Mouse (Mus musculus): ENCODE results near the gene Fam107b. TPM values are rescaled to one million over a fixed set of nuclear protein-coding genes. Genes with fewer than 3 reads are reported as not detected.
A peak's percentile ranks its signal among the peaks of the same experiment; 100 is the strongest.

The Fam107b gene
- polyA plus RNA-seq, 1 experiment from 2014 or later = 44.7 TPM

DNA sequence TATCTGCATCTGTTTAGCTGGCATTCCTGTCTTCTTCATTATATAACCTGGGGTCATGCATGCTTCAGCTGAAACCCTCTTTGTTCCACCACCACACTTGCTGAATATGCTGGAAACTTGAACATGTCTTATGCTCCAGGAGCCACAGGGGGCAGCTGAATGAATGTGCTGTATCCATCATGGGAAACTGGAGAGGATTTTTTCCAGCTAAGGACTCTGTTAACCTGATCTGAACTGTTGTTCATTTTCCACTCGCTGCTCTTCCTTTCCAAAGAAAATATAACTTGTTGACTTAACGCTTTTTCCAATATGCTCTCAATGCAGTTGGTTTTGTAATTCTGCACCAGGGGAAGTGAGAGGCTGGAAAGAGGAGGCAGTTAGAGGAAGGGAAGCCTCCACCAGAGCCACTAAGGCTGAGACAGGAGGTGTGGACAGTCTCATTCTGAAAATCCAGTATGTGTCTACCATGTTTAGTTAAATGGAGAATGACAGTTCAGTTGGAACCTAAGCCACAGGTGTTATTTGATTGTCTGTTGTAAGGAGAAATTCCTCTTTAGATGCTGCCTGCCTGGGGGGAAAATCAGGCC is 9.1 kb downstream of the Fam107b start:
- Histone ChIP-seq H3K36me3 (no peaks in the 10 kb centered on the region), H3K9me3 (no peaks in the 10 kb centered on the region), H3K4me1 (replicated peaks) (no peaks in the 10 kb centered on the region), H3K4me3 (replicated peaks) (no peak overlapping the region), H3K9ac (no peak overlapping the region), H3K27ac (no peak overlapping the region), H3K27me3 (replicated peaks) (no peaks in the 10 kb centered on the region), H3K4me2 (replicated peaks) (no peak overlapping the region)
- ATAC-seq = no peak
- WGBS = 66% methylated on average over 2 of the region's 2 CpGs

DNA sequence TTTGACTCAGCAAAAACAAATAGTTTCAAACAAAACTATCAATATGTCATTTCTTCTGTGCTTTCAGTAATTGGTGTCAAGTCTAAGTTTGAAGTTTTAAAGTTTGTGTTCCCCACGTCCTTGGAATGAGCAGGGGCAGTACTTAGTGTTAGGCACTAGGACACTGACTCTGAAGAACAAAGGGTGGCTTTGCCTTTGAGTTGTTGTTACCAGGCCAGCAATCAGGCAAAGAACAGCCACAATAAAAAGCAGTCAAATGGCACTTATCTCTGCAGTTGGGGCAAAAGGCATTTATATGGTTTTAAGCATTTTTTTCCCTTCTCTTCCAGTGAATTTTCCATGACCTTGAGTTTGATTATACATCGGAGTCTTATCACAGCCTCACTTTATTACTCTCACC is 12.5 kb downstream of the Fam107b start:
- Histone ChIP-seq H3K9me3 (no peaks in the 10 kb centered on the region), H3K27ac (no peak overlapping the region), H3K4me1 (replicated peaks) (no peaks in the 10 kb centered on the region), H3K9ac (no peak overlapping the region), H3K4me3 (replicated peaks) (no peak overlapping the region), H3K4me2 (replicated peaks) (no peak overlapping the region), H3K36me3 (no peaks in the 10 kb centered on the region), H3K27me3 (replicated peaks) (no peaks in the 10 kb centered on the region)
- ATAC-seq = peak; percentile 85
- 46% methylated on average over 2 of the region's 2 CpGs for WGBS

DNA sequence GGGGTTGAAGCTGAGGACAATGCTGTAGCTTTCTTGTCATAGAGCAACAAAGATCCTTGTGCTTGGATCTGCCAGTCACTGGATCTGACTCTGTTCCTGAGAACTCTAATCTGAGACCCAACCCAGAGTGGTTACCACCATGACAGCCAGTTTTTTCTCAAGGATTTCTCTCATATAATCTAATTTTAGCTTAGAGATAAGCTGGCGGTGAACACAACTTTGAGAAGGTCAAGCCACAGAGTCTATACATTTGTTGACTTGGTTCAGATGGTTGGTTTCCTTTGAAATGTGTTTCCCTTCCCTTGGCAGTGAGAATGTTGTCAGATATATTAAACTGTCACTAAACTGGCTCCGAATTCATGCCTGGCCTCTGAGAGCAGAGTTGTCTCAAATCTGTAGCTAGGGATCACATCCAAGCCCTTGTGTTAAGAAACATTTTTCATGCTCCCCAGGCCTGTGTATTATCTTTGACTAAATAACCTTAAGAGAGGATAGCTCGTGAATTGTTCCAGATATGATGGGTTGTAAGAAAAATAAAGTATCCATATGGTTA is 15.0 kb downstream of the Fam107b start:
- Histone ChIP-seq H3K27ac (no peak overlapping the region), H3K4me2 (replicated peaks) (no peak overlapping the region), H3K27me3 (replicated peaks) (no peaks in the 10 kb centered on the region), H3K9me3 (no peaks in the 10 kb centered on the region), H3K9ac (no peak overlapping the region), H3K4me3 (replicated peaks) (no peak overlapping the region), H3K4me1 (replicated peaks) (no peaks in the 10 kb centered on the region), H3K36me3 (no peaks in the 10 kb centered on the region)
- 47% methylated on average over 3 of the region's 3 CpGs for WGBS
- ATAC-seq = no peak; the same call in 1 of the 2 replicates

DNA sequence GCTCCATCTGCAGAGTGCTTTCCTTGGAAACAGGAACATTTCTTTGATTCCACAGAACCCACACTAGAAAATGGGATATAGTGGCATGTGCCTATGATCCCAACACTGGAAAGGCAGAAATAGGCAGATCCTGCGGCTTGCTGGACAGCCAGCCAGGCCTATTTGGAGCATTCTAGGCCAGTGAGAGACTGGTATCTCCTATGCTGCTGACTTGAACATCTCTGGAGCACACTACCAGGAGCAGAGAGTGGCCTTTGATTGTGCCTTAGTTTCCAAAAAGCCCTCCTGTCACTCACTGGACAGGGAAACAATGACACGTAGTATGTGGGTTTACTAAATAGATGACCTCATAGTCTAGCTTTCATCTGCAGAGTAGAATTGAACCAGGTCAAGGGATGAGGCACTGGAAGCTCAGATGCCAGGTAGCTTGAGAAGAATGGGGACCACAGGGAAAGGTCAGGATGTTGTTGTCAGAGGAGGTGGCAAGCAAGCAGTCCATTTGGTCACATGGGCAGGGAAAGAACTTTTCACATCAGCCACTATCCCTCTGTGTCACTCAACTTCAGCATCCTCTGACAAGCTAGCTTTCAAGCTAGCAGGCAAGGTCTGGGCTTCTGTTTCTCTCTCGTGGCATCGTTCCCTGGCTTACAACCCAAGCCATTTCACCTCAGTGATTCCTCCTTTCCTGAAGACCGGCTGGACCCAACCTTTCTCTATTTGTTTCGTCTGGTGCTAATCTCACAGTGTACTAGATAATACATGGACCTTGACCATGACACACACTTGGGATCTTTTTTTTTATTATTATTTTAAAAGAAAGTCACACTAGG is 20.0 kb downstream of the Fam107b start:
- Histone ChIP-seq H3K4me3 (replicated peaks) (no peak overlapping the region), H3K36me3 (no peaks in the 10 kb centered on the region), H3K27ac (no peak overlapping the region), H3K9ac (no peak overlapping the region), H3K4me1 (replicated peaks) (no peaks in the 10 kb centered on the region), H3K9me3 (no peaks in the 10 kb centered on the region), H3K4me2 (replicated peaks) (no peak overlapping the region), H3K27me3 (replicated peaks) (no peaks in the 10 kb centered on the region)
- WGBS = 71% methylated on average over 6 of the region's 6 CpGs
- ATAC-seq = peak; percentile 85

DNA sequence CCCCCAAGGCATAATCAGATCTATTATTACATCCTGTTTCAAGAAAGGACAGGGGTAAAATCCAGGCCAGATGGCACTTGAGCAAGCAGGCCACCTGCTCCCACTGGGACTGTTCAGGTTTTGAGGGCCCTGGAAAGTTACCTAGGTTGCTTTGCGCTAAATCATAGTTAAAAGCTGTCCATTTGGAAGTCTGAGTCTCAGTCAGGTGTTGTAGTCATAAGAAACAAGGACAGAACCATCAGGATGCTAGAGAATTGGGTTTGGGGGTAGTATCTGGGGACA is 20.6 kb downstream of the Fam107b start:
- H3K27ac ChIP-seq = no peak overlapping the region
- no peak for ATAC-seq
- no peaks in the 10 kb centered on the region for H3K27me3 ChIP-seq (replicated peaks)
- no peaks in the 10 kb centered on the region for H3K9me3 ChIP-seq
- H3K36me3 ChIP-seq = no peaks in the 10 kb centered on the region
- no peak overlapping the region for H3K9ac ChIP-seq
- H3K4me3 ChIP-seq (replicated peaks) = no peak overlapping the region
- 89% methylated on average over 1 of the region's 1 CpGs for WGBS
- H3K4me2 ChIP-seq (replicated peaks) = no peak overlapping the region
- no peaks in the 10 kb centered on the region for H3K4me1 ChIP-seq (replicated peaks)

DNA sequence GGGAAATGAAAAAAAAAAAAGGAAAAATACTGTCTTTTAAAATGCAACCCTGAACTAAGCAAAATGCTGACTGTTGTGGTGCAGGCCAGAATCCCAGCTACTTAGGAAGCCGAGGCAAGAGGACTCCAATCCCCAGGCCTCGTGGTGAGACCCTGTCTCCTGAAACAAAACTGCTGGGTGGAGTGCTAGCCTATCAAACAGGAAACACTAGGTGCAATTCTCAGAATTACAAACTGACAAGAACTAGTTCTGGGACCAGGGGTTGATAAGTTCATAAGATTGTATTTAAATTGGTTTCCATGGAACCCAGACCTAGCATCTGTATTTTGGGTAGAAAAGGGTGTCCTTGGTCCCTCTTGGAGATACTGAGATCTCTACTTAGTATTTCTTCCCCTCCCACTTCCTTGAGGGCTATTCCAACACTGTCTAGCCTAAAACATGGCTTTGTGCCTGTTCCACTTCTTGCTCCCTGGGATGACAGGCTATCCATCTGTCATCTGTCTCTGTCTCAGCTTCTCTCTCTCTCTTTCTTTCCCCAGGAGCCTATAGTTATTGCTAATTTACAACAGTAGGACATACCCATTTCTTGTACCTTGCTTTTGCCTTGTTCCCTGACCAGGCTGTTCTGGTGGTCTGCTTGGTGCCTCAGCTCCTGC is 24.5 kb downstream of the Fam107b start:
- Histone ChIP-seq H3K27me3 (replicated peaks) (no peaks in the 10 kb centered on the region), H3K9ac (no peak overlapping the region), H3K36me3 (no peaks in the 10 kb centered on the region), H3K9me3 (no peaks in the 10 kb centered on the region), H3K4me3 (replicated peaks) (no peak overlapping the region), H3K27ac (no peak overlapping the region), H3K4me2 (replicated peaks) (no peak overlapping the region), H3K4me1 (replicated peaks) (no peaks in the 10 kb centered on the region)
- 60% methylated on average over 2 of the region's 2 CpGs for WGBS
- ATAC-seq = no peak

DNA sequence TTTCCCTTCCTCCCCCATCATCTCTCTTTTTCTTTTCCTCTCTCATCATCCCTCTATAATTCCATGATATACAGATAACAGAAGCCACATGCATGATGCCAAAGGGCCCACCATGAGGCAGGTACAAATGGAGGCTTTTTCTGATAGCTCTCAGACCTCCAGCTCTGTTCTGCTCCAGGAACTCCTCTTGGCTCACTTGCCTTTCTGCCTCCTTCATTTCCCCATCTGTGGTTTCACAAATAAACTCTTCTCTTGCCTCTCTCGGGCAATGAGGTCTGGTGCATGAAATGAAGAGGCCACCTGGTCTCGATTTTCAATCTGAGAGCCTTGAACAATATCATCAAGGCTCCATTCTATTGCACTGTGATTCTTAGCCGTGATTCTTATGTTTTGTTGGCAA is 30.1 kb downstream of the Fam107b start:
- no peak overlapping the region for H3K9ac ChIP-seq
- no peaks in the 10 kb centered on the region for H3K27me3 ChIP-seq (replicated peaks)
- no peaks in the 10 kb centered on the region for H3K36me3 ChIP-seq
- H3K9me3 ChIP-seq = no peaks in the 10 kb centered on the region
- H3K4me2 ChIP-seq (replicated peaks) = no peak overlapping the region
- 62% methylated on average over 3 of the region's 3 CpGs for WGBS
- H3K27ac ChIP-seq = no peak overlapping the region
- ATAC-seq = no peak
- H3K4me3 ChIP-seq (replicated peaks) = no peak overlapping the region
- H3K4me1 ChIP-seq (replicated peaks) = no peaks in the 10 kb centered on the region

DNA sequence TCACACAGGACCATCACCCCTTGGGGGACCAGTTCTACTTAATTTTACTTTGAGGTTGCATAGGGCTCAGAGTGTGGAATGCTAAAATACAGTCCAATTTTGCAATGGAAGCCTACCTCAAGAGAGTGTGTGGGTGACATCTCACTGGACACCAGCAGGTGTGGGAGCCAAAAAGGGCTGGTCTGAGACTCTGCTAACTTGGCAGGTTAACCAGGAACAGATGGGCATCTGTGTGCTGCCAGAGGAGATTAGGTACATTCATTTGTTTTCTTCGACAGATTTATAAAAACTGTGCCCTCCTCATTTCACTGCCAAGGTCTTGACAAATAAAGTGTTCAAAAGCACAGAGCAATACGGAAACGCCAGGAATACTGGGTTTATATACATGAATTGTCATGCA is 32.3 kb downstream of the Fam107b start:
- Histone ChIP-seq H3K36me3 (no peaks in the 10 kb centered on the region), H3K4me3 (replicated peaks) (no peak overlapping the region), H3K9ac (no peak overlapping the region), H3K27ac (no peak overlapping the region), H3K4me2 (replicated peaks) (no peak overlapping the region), H3K27me3 (replicated peaks) (no peaks in the 10 kb centered on the region), H3K4me1 (replicated peaks) (no peaks in the 10 kb centered on the region), H3K9me3 (no peaks in the 10 kb centered on the region)
- WGBS = 88% methylated on average over 3 of the region's 3 CpGs
- no peak for ATAC-seq

DNA sequence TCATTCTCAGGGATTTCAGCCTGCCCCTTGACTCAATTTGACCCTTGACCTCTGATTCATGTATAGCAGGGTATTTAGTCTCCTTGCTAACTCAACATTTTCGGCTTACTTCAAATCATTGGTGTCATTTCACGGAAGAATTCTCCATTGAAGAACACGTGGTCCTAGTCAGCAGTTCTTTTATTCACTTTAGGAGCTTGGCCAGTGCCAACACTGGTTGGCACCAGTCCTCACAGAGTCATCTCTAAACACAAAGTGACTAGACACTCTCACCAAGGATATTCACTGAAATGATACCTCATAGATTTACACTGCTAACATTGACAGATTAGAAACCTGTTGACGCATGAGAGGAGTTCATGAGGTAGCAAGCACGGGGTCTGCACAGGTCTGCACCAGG is 32.9 kb downstream of the Fam107b start:
- Histone ChIP-seq H3K4me3 (replicated peaks) (no peak overlapping the region), H3K9ac (no peak overlapping the region), H3K27me3 (replicated peaks) (no peaks in the 10 kb centered on the region), H3K4me1 (replicated peaks) (no peaks in the 10 kb centered on the region), H3K9me3 (no peaks in the 10 kb centered on the region), H3K27ac (no peak overlapping the region), H3K4me2 (replicated peaks) (no peak overlapping the region), H3K36me3 (no peaks in the 10 kb centered on the region)
- 90% methylated on average over 5 of the region's 5 CpGs for WGBS
- ATAC-seq = no peak

DNA sequence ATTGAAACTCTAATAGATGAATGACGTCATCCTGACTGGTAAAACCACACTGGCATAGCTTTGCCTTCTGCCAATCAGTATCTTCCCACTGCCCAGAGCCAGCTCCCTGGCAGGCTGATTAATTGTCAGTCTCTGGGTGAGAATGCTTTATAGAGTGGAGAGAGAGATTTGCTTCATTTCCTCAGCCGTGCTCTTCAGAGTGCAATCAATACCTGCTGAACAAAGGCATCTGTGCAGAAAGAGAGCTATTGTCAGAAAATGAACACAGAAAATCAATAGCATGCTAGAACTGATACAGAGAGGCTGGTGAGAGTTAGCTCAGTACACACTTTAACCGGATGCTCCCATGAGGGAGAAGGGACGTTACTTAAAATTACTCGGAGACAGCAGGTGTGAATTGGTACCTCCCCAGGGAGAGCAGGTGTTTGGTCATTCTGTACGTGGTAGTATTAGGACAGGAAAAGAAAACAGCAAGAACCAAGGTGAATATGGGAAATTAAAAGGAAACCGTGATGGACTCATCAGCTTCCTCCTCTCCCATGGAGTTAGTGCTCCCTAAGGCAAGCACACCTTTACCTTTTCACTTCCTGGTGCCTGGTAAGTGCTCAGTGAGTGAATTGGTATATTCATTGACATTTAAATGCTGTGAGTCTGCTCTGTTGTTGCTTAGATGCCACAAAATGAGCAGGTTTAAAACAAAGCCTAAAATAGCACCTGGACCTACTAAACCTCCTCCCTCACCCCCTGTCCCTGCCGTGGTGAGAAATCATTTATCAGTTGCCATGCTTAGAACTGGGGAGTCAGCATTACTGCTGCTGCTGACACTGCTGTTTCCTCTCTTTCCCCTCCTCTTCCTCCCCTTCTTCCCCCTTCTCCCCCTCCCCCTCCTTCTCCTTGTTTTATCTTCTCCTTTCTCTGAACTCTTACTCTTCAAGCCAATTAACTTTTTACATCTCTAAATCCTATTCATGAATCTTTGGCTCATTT is 38.9 kb downstream of the Fam107b start:
- no peak overlapping the region for H3K9ac ChIP-seq
- ATAC-seq = no peak
- no peaks in the 10 kb centered on the region for H3K36me3 ChIP-seq
- H3K9me3 ChIP-seq = no peaks in the 10 kb centered on the region
- no peak overlapping the region for H3K4me2 ChIP-seq (replicated peaks)
- 51% methylated on average over 8 of the region's 8 CpGs for WGBS
- H3K4me1 ChIP-seq (replicated peaks) = no peaks in the 10 kb centered on the region
- H3K27me3 ChIP-seq (replicated peaks) = no peaks in the 10 kb centered on the region
- no peak overlapping the region for H3K4me3 ChIP-seq (replicated peaks)
- no peak overlapping the region for H3K27ac ChIP-seq

DNA sequence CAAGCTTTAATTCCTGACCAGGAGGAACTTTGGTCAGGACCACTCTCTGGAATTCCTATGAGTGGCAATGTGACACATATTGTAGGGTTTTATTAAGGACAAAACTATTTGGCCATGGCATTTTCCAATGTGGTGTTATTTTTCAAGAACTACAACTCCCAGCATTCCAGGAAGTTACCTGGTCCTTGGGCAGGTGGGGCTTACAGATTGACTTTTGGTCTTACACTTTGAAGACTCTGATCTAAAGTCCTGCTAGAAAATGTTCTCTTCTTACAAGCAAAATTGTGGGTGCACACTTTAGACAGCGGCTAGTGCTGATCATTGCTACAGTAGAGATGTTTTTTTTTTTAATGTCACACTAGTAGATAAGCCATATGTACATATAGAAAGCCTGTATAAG is 48.2 kb downstream of the Fam107b start:
- no peak overlapping the region for H3K9ac ChIP-seq
- H3K4me1 ChIP-seq (replicated peaks) = no peaks in the 10 kb centered on the region
- no peak overlapping the region for H3K4me2 ChIP-seq (replicated peaks)
- WGBS = 92% methylated on average over 1 of the region's 1 CpGs
- no peak for ATAC-seq
- no peaks in the 10 kb centered on the region for H3K36me3 ChIP-seq
- no peak overlapping the region for H3K4me3 ChIP-seq (replicated peaks)
- H3K27me3 ChIP-seq (replicated peaks) = no peaks in the 10 kb centered on the region
- H3K9me3 ChIP-seq = no peaks in the 10 kb centered on the region
- H3K27ac ChIP-seq = no peak overlapping the region

DNA sequence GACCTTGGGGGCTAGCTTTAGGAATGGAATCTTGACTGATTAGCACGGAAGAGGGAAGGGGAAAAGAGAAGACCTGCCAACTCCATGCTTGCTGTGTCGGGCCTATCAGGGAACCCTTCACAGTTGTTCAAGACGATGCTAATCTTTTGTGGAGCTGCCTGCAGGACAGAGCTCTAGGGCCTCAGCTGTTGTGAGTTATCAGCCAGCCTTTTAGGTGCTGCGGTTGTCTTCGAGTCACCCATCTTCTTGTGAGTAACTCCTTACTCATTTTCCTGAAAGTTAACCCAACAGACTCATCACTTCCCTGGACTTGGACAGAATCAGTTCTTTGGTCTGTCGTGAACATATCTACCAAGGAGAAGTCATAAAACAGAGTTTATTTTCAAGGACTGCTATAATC is 51.3 kb downstream of the Fam107b start:
- Histone ChIP-seq H3K9me3 (no peaks in the 10 kb centered on the region), H3K27ac (no peak overlapping the region), H3K27me3 (replicated peaks) (no peaks in the 10 kb centered on the region), H3K36me3 (no peaks in the 10 kb centered on the region), H3K9ac (no peak overlapping the region), H3K4me1 (replicated peaks) (no peaks in the 10 kb centered on the region), H3K4me3 (replicated peaks) (no peak overlapping the region), H3K4me2 (replicated peaks) (no peak overlapping the region)
- no peak for ATAC-seq
- 66% methylated on average over 6 of the region's 6 CpGs for WGBS
